Mouse (Mus musculus) embryo, embryonic 11 days (tissue): ENCODE measurements around the gene Slc6a19.

Experiments
- DNase-seq: peaks from one replicate; pipeline ENCODE4 v3.0.0-alpha.2; 2015

The Slc6a19 gene

DNA sequence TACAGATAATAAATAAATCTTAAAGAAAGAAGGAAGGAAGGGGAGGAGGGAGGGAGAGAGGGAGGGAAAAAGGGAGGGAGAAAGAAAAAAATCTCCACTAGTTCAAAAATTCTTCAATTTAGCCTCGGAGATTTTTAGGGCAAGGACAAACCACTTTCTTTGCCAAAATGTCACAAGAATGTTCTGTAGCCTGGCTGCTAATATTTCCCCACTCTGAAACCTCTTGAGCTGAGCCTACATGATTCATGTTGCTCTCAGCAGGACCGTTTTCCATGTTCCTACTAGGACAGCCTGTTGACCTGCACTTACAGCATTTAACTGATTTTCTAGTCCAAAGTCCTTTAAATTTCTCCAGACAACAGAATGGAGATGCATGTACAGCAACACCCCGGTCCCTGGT, 49.7 kb downstream of the Slc6a19 start:
- DNase-seq = no peak

GRCm38 (mm10) chr13:73653266-73653665, 51.4 kb downstream of the Slc6a19 start:
- no peak for DNase-seq

DNA sequence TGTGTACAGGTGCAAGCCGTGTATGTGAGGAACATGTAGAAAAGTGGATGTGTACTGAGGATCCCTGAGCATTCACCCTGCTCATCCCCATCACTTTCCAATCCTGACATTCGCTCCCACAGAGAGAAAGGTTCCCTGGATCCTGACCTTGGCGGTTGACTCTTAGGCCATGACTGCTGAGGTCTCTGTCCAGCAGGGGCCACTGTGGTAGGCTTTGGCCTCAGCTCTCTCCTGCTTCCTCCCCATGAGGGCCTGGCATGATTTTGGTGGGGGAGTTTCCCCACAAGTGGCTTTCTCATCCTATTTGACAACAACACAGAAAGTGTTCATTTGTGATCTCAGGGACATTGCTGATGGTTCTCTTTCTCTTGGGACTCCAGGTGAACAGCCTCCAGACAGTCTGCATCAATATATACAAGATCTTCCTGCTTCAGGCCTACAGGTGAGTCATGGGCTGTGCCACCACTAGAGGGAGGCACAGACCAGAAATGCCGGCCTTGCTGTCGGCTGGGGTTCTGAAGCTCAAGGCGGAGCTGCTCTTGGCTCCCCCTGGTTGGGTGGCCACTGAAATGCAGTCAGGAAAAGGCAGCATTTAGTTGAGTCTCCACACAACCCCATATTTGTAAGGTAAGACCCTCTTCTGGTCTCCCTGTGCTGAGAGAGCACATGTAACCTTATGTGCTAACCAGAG, 58.1 kb downstream of the Slc6a19 start:
- peak; percentile 61 for DNase-seq

GRCm38 (mm10) chr13:73641296-73641695, 63.4 kb downstream of the Slc6a19 start:
- DNase-seq = no peak

- no peak for DNase-seq
These were observed 66.8 kb downstream of the Slc6a19 start for GRCm38 (mm10) chr13:73637826-73638225.

- DNase-seq = no peak
These were observed 72.8 kb downstream of the Slc6a19 start for GRCm38 (mm10) chr13:73631837-73632236.
